Mouse (Mus musculus): ENCODE data around the gene Spn.
A peak's percentile ranks its signal among the peaks of the same experiment; 100 is the strongest.

The Spn gene

DNA sequence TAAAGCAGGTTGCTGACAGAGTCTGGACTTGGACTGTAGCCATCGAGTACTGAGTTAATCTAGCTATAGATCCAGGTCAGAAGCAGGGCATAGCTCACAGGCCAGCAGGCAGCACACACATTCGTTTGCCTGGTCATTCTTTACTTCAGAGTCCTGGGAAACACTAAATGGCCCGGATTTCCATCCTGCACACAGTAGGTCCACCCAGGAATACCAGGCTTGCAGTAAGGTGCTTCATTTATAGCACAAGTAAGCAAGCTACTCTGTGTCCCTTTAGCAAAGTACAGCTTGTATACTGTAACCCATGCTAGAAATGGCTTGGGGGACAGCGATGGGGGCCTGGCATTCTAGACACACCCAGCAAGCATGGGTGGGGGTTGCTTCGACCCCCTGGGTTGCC lies 1.9 kb upstream of the Spn start:
- no peak for DNase-seq

GRCm38 (mm10) chr7:127139100-127139499 lies 1.5 kb upstream of the Spn start:
- DNase-seq, result no peak

DNA sequence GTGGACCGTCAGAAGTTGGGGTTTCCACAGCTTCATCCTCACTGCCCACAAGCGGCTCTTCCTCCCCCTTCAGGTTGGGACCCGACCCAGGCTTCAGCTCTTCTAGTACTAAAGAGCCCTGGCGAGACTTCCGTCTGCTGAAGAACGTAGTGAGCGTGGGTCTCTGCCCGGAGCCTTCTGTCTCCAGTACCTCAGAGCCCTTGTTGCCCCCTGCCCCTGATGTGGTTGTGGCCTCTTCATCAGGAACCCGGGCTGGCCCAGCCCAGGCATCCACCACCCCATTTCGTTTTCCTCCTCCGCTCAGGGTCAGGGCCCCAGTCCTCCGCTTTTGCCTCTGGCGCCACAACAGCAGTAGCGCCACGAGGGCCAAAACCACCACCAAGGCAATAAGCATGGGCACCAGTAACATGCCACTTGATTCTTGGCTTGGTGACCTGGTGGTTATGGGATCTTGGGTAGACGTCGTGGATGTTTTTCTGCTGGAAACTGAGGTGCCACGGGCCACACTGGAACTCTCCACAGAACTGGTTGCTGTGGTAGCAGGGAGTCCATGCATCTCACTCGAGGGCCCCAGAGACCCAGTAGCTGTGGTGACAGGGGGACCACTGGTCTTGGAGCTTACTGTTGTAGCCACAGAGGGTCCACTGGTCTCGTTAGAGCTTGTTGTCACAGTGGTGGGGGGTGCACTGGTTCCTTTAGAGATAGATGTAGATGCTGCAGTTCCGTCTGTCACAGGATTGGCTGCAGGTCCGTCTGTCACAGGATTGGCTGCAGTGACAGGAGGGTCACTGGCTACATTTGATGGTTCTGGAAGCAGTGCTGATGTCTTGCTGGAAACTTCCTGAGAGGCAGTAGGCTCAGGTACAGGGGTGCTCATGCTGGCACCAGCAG lies 1.2 kb downstream of the Spn start:
- no peak for DNase-seq

GRCm38 (mm10) chr7:127134821-127135447 lies 2.7 kb downstream of the Spn start:
- no peak for DNase-seq

DNA sequence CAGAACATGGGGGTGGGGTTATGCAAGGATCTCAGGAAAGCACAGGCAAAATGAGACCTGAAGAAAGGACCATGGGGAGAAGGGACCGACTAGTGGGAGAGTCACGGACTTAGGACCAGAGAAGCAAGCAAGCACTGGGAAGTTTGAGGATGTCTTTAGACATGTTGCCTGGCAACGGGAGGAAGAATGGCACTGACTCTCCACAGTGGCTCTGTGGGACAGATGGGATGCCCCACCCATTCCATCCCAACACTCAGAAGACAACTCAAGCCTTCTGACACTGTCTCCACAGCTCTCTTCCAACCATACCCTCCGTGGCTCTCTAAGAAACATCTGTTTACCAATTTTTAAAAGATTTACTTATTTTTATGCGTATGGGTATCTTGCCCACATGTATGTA lies 4.5 kb downstream of the Spn start:
- no peak for DNase-seq

DNA sequence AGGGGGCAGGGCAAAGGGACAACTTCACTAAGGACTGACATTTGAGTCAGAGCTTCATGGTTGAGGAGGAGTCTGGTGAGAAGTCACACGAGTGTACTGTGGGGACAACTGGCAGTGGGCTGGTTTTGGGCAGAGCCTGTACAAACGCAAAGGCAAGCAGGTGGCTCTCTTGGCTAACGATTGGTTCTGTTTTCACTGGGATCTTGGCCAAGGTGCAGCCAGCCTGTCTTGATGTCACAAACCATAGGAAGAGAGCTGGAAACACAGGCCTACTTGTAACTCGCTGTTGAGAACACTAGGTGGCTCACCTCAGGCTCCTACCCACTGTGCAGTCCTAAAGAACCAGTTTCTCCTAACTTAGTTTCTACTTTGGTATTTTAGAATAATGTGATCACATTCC lies 8.0 kb downstream of the Spn start:
- peak; percentile 47 for DNase-seq

DNA sequence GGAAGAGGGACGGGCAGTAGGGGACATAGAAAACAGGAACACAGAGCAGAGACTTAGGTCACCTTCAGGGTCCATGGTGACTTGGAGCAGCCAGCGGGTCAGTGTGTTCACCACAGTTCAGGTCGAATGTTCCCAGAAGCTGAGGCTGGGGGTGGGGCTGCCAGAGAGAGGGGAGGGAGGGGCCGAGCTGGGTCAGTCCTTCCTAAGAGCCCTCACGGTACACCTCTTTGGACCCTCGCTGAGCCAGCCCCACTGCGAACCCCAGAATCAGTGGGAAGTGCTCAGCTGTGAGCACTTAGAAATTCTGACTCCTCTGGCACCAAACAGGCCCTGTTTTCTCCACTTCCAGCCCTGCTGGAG lies 15.7 kb downstream of the Spn start, which contains the start of gene Qprt:
Qprt (minus strand) TSS at position 316 of the 360 bp plus-strand sequence.
- peak; percentile 31 for DNase-seq

DNA sequence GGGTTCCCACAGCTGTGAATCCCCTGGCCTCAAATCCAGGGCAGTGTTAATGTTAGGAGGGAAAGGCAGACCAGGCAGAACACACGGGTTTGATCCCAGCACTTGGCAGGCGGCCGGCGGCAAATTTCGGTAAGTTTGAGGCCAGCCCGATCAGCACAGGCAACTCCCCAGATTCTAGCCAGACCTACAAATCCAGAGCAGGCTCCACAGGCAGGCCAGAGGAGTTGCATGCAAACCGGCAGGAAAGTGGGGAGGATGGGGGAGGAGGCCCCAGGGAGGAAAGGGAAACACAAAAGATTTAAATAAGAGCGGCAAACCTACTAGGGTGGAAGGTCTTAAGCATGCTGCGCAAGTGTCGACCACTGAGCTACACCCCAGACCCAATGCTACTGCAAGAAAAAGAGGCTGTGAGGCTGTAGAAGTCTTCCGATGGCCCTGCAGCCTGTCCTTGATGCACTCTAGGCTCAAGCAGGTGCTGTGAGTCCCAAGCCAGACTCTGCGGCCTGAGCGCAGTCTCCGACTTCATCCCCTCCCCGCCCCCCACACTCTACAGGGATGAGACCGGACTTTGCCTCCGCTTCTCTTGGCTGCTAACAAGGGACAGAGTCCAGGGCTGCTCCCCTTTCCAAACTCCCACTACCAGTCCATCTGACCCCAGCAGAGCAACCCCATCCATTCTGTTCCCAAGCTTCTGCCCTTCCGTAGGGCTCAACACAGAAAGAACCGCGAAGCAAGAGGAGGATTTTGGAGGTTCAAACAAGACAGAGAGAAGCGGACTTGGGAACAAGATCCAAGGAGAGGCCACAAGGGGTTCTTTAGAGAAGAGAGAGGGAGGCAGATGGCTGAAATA lies 16.3 kb downstream of the Spn start:
- peak; percentile 54 for DNase-seq

DNA sequence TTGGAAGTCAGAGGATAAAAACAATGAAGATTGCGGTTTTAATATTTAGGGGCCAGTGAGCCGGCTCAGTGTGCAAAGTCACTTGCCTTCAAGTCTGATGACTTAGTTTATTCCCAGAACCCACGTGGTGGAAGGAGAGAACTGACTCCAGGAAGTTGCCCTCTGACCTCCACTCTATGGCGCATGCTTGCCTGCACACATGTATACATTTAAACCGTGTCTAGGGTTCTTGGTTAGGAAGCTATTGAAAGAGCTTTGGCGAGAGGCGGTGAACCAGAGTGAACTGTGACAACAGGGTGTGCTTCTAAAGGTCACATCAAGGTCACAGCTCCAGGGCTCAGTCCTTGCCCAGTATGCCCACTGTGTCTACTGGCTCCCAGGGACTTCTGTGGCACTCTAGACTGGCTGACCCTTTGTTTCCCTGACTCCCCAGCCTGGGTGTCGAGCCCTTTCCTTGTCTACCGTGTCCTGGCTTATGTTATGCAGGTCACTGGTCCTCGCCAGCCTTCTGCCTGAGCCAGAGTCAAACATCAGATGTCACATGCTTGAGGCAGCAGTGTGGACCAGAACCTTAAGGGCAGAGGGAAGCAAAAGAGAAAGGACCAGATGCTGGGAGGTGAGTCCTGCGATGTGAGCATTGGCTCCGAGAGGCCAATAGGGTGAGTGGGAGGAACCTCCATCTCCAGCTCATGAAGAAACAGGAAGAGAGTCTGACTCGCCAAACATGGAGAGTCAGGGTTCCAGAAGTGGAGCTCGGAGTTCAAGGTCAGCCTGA lies 18.8 kb downstream of the Spn start:
- peak; percentile 42 for DNase-seq

DNA sequence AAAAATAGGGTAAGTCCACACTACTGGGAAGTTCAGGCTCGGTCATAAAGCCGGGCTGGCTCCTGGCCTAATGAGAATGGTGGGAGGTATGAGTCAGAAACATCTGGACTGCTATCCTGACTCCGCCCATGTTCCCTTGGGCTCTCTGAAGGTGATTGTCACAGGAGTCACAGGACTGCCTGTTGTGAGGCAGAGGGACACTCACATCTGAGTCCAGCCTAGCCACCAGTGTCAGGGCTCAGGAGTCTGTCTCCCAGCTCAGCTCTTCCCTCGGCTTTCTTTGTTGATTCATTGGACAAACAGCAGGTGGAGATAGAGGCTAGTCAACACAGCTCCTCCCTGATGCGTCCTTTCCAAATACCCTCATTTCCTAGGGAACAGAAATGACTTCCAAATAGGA lies 19.7 kb downstream of the Spn start:
- peak; percentile 42 for DNase-seq

DNA sequence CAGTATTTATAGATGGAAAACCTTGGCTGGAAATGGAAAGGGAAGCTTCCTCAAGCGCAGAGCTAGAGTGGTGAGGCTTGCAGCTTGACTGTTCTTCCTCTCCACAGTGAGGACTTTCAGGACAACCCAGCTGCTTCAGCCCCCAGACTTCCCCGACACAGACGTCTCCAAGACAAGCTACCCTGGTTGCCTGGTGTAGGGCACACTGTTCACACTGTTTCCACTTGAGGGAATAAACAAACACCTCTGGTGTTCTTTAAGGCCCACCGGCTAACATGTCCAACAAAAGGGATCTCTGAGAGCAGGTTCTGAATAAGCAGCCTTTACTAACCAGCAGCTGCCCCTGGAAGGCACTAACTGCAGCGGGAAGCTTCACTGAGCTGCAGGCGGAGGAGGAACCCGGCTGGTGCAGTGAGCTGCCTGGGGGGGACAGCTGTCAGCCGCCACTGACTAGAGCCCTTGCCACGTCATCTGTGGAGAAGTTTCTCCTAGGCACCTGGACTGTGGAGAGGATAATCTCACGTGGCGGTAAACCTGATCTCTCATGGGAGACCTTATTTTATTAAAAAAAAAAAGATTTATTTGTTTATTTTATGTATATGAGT lies 21.2 kb downstream of the Spn start:
- no peak for DNase-seq

DNA sequence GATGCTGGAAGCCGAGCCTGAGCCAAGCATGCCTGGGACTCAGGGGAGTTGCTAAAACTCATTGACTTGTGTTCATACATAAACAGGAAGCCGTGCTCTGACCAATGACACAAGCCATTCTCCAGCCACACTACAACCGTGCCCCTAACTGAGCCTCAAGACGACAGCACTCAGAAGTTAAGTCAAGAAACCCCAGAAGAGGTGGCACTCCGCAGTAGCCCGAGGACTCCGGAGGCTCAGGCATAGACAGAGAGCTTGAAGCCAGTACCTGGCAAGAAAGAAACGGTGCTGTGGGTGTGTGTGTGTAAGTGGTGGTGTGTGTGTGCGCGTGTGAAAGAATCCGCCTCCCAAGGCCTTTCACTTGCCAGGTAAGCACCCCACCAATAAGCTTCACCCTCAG lies 22.7 kb downstream of the Spn start:
- DNase-seq, result no peak

DNA sequence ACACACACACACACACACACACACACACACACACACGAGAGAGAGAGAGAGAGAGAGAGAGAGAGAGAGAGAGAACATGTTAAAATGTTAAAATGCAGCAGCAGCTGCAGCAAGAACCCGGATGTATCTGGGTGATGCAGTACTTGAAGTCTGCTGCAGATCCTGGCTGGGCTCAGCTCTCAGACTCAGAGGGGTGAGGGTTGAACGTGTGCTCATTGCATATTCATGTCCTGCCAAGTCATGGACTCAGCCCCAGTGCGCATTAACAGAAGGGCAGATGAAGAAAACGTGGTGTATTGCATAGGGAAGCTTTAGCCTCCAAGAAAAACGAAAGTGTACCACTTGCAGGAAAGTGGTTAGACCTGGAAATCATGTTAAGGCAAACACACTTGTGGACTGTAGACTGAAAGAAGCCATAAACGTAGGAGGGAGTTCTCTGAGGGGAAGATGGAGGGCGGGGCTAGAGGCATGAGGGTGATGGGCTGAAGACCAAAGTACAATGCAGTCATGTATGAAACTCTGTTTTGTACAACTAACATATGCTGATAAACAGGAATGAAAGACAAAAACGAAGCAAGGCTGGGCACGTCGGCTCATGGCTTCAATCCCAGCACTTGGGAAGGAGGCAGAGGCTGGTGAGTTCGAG lies 23.9 kb downstream of the Spn start:
- peak; percentile 27 for DNase-seq

DNA sequence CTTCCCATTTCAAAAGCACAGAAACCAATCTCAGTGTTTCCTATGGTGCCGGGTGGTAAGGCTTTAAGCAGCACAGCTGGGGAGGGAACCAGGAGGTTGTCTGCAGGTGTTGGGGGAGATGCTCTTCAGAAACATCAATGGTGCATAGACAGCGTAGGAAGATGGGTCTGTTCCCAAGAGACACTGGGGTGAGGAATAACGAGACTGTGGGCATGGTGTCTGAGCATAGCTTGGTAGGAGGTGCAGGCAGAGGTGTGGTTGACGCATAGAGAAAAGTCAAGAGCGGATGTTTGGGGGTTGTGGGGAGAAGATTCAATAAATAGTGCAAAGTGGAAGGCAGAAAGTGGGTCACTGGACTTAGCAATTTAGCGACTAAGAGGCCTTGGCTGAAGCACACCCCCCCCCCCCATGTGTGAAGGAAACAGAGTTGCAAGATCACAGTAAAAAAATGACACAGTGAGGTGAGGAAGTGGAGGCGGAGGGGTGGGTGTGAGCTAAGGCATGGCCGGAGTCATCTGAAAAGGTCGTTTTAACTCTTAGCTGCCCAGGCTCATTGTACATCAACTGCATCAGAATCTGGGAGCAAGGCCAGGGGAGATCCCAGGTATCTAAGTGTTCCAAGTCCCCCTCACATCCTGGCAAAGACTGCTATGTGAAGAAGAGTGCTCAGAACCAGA lies 24.6 kb downstream of the Spn start:
- DNase-seq, result no peak

- DNase-seq, result no peak
Measured at GRCm38 (mm10) chr7:127112251-127112841, 25.3 kb downstream of the Spn start.

DNA sequence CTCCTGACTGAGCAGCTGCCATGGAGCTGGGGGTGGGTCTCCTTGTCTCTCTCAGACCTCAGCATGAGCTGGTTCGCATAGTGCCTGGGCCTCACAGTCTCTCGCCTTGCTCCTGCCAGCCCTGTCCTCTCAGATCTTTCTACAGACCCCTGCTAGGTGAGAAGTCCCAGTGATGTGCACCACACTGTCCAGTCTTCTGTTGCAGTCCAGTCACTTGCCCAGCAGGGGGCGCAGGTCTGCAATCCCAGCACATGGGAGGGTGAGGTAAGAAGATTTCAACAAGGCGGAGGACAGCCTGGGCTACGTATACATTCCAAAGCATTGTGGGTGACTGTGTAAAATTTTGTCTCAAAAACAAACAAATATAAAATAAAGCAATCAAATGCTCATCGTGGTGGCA lies 26.2 kb downstream of the Spn start:
- peak; percentile 56 for DNase-seq

- DNase-seq, result peak; percentile 85
Measured at GRCm38 (mm10) chr7:127110239-127111007, 27.2 kb downstream of the Spn start.

- no peak for DNase-seq
Measured at GRCm38 (mm10) chr7:127105551-127105950, 32.1 kb downstream of the Spn start.

DNA sequence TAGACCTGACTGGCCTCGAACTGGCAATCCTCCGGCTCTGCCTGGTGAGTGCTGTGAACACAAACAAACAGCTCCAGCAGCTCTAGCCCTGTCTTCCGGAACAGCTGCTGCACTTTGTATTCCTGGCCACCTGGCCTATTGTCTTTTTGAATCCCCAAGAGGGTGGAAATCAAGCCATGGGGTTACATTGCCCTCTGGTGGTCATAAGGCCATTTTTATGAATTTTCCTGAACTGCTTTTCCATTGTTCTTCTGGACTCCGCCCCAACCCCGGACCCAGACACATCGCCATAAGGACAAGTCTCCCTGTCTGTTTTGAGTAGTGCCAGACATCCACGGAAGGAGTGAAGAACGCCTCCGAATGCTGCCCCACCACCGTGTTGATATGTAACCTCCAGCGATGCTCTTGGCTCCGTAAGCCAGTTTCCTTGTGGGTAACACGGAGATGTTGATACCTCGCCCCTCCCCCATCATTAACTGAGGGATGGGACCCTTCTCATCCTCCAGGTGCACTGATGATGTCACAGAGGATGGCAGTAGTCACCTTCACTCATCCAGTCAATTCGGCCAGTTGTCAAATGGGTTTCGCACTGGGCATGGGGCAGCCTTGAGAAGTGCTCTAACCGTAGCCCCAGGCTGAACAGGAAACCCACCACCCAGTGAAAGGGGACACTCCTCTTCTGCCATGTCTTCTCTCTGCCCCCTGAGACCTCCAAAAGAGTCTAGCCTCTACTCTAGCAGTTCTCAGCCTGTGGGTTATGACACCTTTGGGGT lies 32.9 kb downstream of the Spn start:
- peak; percentile 91 for DNase-seq
